ENCODE assay signal across 9 mouse cellular contexts in genomic region chr15:88836031-88836430, GRCm38 (mm10). TPM values are rescaled to one million over a fixed set of nuclear protein-coding genes. Genes with fewer than 3 reads are reported as not detected.
A peak's percentile ranks its signal among the peaks of the same experiment; 100 is the strongest.
DNase-seq lines count a peak whose midpoint lies in the region; ATAC-seq and TF ChIP-seq lines count a peak whose summit lies in the region.
"Had no signal": no experiment of that assay in that cellular context is flagged by ENCODE, and none has a peak within 500 bp of the region (broad histone marks: within the 10 kb centered on the region; RNA-seq: fewer than 3 reads in every experiment).

No protein-coding gene starts in this region.

- no peaks in the 10 kb centered on the region for H3K79me2 ChIP-seq in CH12.LX (replicated peaks; ENCODE audit: control insufficient read depth, extremely low read depth, insufficient read depth, poor library complexity, severe bottlenecking)

- no peak overlapping the region for H3K4me3 ChIP-seq in kidney, embryonic 14.5 days (ENCODE audit: low read length)
- H3K4me3 ChIP-seq in CH12.LX (replicated peaks in 1 of 3; ENCODE audit: low read depth in 2 of 3, low read length in 2 of 3, poor library complexity in 1 of 3) = no peak overlapping the region
- H3K4me3 ChIP-seq: lung, embryonic 15.5 days had no signal

- no peaks in the 10 kb centered on the region for H3K9me3 ChIP-seq in kidney, embryonic 14.5 days (ENCODE audit: control insufficient read depth, low read length)
- H3K9me3 ChIP-seq in CH12.LX (replicated peaks; ENCODE audit: low read length) = no peaks in the 10 kb centered on the region
- H3K9me3 ChIP-seq: lung, embryonic 15.5 days had no signal

- TF ChIP-seq RAD21 in CH12.LX (IDR thresholded peaks at IDR 0.05; ENCODE audit: low read depth, low read length) = peak; percentile 40

- H3K27me3 ChIP-seq in kidney, embryonic 14.5 days (ENCODE audit: control insufficient read depth, insufficient read depth, low read length) = no peaks in the 10 kb centered on the region
- H3K27me3 ChIP-seq in CH12.LX (replicated peaks) = peaks cover 59% of the 10 kb centered on the region
- H3K27me3 ChIP-seq: lung, embryonic 15.5 days had no signal

- no peak for TF ChIP-seq POLR2A in CH12.LX (IDR thresholded peaks at IDR 0.05; ENCODE audit: low read depth, low read length)

- DNase-seq in cerebellum, postnatal 10 days = peak; percentile 30 to 37
- DNase-seq in cerebellum, postnatal 36 days = no peak
- DNase-seq in kidney, adult 11 months = peak; percentile 46
- DNase-seq in CH12.LX (ENCODE audit: extremely low read depth) = no peak
- DNase-seq in kidney, postnatal 10 days = peak; percentile 45
- no peak for DNase-seq in left cerebral cortex, adult 11 months (ENCODE audit: low spot score)
- DNase-seq in layer of hippocampus, postnatal 10 days (ENCODE audit: low spot score in 2 of 2) = no peak

- H3K4me2 ChIP-seq in kidney, embryonic 14.5 days (replicated peaks; ENCODE audit: low read depth, low read length) = no peak overlapping the region
- H3K4me2 ChIP-seq in CH12.LX (ENCODE audit: insufficient read depth, low read depth, poor library complexity, severe bottlenecking) = no peak overlapping the region

- ATAC-seq in kidney, embryonic 14.5 days (ENCODE audit: low FRiP score, low TSS enrichment) = no peak

- TF ChIP-seq CTCF in CH12.LX (conservative IDR thresholded peaks at IDR 0.05 in 1 of 2, IDR thresholded peaks at IDR 0.05 in 1 of 2; ENCODE audit: low read depth in 2 of 2, low read length in 2 of 2) = peak in 1 of 2 experiments; percentile 51; a peak in 2 of 4 replicates

- no peak for TF ChIP-seq EP300 in CH12.LX (IDR thresholded peaks at IDR 0.05; ENCODE audit: low read length)

- no peak overlapping the region for H3K27ac ChIP-seq in kidney, embryonic 14.5 days (ENCODE audit: low read depth, low read length)
- H3K27ac ChIP-seq in CH12.LX (ENCODE audit: insufficient read depth, low read depth) = no peak overlapping the region
- H3K27ac ChIP-seq: lung, embryonic 15.5 days had no signal

- dilution Hi-C loops in CH12.LX (cut with MboI; ENCODE audit: extremely low pct_ligation_motif_present, extremely low pct_unique_long_range_greater_than_20kb, low sequenced_read_pairs) = no loop called here

- in situ Hi-C loops in CH12.LX (cut with MboI; ENCODE audit: low pct_ligation_motif_present, low pct_unique_long_range_greater_than_20kb, low sequenced_read_pairs) = no loop called here

- WGBS in kidney, embryonic 14.5 days = 80% methylated on average over 6 of the region's 6 CpGs

- no peaks in the 10 kb centered on the region for H3K36me3 ChIP-seq in kidney, embryonic 14.5 days (ENCODE audit: control insufficient read depth, insufficient read depth, low read length)
- no peaks in the 10 kb centered on the region for H3K36me3 ChIP-seq in CH12.LX (replicated peaks in 1 of 2; ENCODE audit: control insufficient read depth in 1 of 2, insufficient read depth in 1 of 2, low read length in 1 of 2)
- H3K36me3 ChIP-seq: lung, embryonic 15.5 days had no signal

- H3K9ac ChIP-seq in kidney, embryonic 14.5 days (ENCODE audit: low read depth, low read length) = no peak overlapping the region
- no peak overlapping the region for H3K9ac ChIP-seq in CH12.LX (ENCODE audit: insufficient read depth, low read depth)
- H3K9ac ChIP-seq: lung, embryonic 15.5 days had no signal

- peaks cover 17% of the 10 kb centered on the region for H3K4me1 ChIP-seq in kidney, embryonic 14.5 days (ENCODE audit: control insufficient read depth, insufficient read depth, low read length)
- H3K4me1 ChIP-seq in CH12.LX (ENCODE audit: control insufficient read depth in 1 of 2, insufficient read depth in 2 of 2) = peaks cover 4 to 11% of the 10 kb centered on the region in 2 experiments

TF ChIP-seq in CH12.LX, 34 proteins besides CTCF, POLR2A, EP300 and RAD21:
- TF ChIP-seq SMC3 (IDR thresholded peaks at IDR 0.05; ENCODE audit: low read depth, low read length) (0 out of 2 replicates have a peak, but pooled peaks have one; percentile 3), JUND (conservative IDR thresholded peaks at IDR 0.05; ENCODE audit: low read depth, low read length) (no peak), ZC3H11A (IDR thresholded peaks at IDR 0.05; ENCODE audit: low read depth, low read length) (no peak), MAFK (IDR thresholded peaks at IDR 0.05; ENCODE audit: insufficient replicate concordance, low read length) (no peak)

RNA-seq across cellular contexts. Expression of gene Creld2, which starts 16.6 kb away (rescaled TPM):
- 80.3 and 100 TPM in 2 replicates for polyA plus RNA-seq in kidney, embryonic 14.5 days (2014; fragmentation: Nextera tagmentation; extraction: Ambion mirVana)
- 85.0 and 150 TPM in 2 replicates for total RNA-seq in CH12.LX (2012; rRNA removed)
- 63.6 and 67.6 TPM in 2 replicates for total RNA-seq in CH12.LX (2014; rRNA removed)
- 93.8 and 107 TPM in 2 replicates for polyA plus RNA-seq in CH12.LX (2012; ENCODE audit: insufficient read length, low read depth)
- total RNA-seq in layer of hippocampus, postnatal 10 days (2021) = 10 to 100 TPM; 19.8 to 20.5 TPM

RNA-seq across cellular contexts. Expression of gene Alg12, which starts 16.9 kb away (rescaled TPM):
- polyA plus RNA-seq in kidney, embryonic 14.5 days (2014; fragmentation: Nextera tagmentation; extraction: Ambion mirVana) = 8.6 and 13.7 TPM in 2 replicates
- total RNA-seq in CH12.LX (2012; rRNA removed) (10.3 and 10.7 TPM in 2 replicates), CH12.LX (2014; rRNA removed) (7.5 and 8.1 TPM in 2 replicates)
- polyA plus RNA-seq in CH12.LX (2012; ENCODE audit: insufficient read length, low read depth) = 7.1 and 8.5 TPM in 2 replicates
- total RNA-seq in layer of hippocampus, postnatal 10 days (2021) = 10 to 100 TPM in 1 of 2 experiments, 1 to 10 TPM in 1; 9.8 to 10.3 TPM

RNA-seq across cellular contexts. Expression of gene Pim3, which starts 26.0 kb away (rescaled TPM):
- polyA plus RNA-seq in kidney, embryonic 14.5 days (2014; fragmentation: Nextera tagmentation; extraction: Ambion mirVana) = 37.4 and 46.2 TPM in 2 replicates
- total RNA-seq in CH12.LX (2012; rRNA removed) (19.0 and 20.4 TPM in 2 replicates), CH12.LX (2014; rRNA removed) (19.9 and 26.0 TPM in 2 replicates)
- 11.4 and 14.1 TPM in 2 replicates for polyA plus RNA-seq in CH12.LX (2012; ENCODE audit: insufficient read length, low read depth)
- 10 to 100 TPM; 35.7 to 39.5 TPM for total RNA-seq in layer of hippocampus, postnatal 10 days (2021)

Comparison
In these comparisons a context has a peak if more than half of its experiments do, and no peak if none do; other contexts are left out.
1. DNase-seq: peak in cerebellum, postnatal 10 days (2 of 2), kidney, adult 11 months (single experiment) and kidney, postnatal 10 days (single experiment); none in cerebellum, postnatal 36 days (0 of 2), CH12.LX (single experiment), left cerebral cortex, adult 11 months (single experiment) and layer of hippocampus, postnatal 10 days (0 of 2).